Mouse (Mus musculus) E14TG2a.4 (cell line): ENCODE results near the gene Tmem207.

Source experiments
- CTCF ChIP-seq: conservative IDR thresholded peaks from 2 replicates; pipeline ENCODE4 v1.5.1; 2014; ENCODE audit warnings: low read length
- NANOG ChIP-seq: IDR thresholded peaks from 2 replicates; pipeline ENCODE4 v1.6.1; 2014; ENCODE audit warnings: borderline replicate concordance, low read length, mixed read lengths

- peak; percentile 66 for TF ChIP-seq CTCF
- no peak for TF ChIP-seq NANOG
These were observed 7.0 kb downstream of the Tmem207 start for GRCm38 (mm10) chr16:26519596-26519995.
